ENCODE assay signal across 10 mouse cellular contexts in genomic region chrX:169826947-169827346, GRCm38 (mm10). TPM values are rescaled to one million over a fixed set of nuclear protein-coding genes. Genes with fewer than 3 reads are reported as not detected.
DNase-seq lines count a peak whose midpoint lies in the region; ATAC-seq lines count a peak whose summit lies in the region.
"Had no signal": no experiment of that assay in that cellular context is flagged by ENCODE, and none has a peak within 500 bp of the region (broad histone marks: within the 10 kb centered on the region; RNA-seq: fewer than 3 reads in every experiment).

No protein-coding gene starts in this region.

- peak; percentile 1 for DNase-seq in cerebellum, adult 11 months
- peak; percentile 15 for DNase-seq in embryo, embryonic 9.5 days (ENCODE audit: extremely low spot score)
- DNase-seq in layer of hippocampus, adult 8-10 months (ENCODE audit: low spot score in 2 of 2) = peak; percentile 4 to 62
- DNase-seq in neural tube, embryonic 10.5 days (ENCODE audit: extremely low spot score, low spot score) = peak; percentile 14
- DNase-seq in heart, postnatal 36 days = no peak
- DNase-seq in thymus, postnatal 0 days (ENCODE audit: low spot score) = no peak
- DNase-seq in kidney, postnatal 10 days = no peak

- intact Hi-C loops in heart, postnatal 36 days (cut with DNase I) = no loop called here

- no peak for ATAC-seq in cerebellum, adult (ENCODE audit: insufficient number of reproducible peaks, low FRiP score, low TSS enrichment)

RNA-seq across cellular contexts. Expression of gene 4933400A11Rik, which starts 47.5 kb away (rescaled TPM):
- total RNA-seq in layer of hippocampus, adult 8-10 months (2022) = not detected
- not detected for total RNA-seq in heart, postnatal 36 days (2021)
- polyA plus RNA-seq in thymus, postnatal 0 days (2015; fragmentation: Nextera tagmentation; extraction: Ambion mirVana) = 0.12 and 0.15 TPM in 2 replicates
- total RNA-seq: left cerebral cortex, adult 8-10 months had no signal
- polyA plus RNA-seq: erythroblast, embryonic 14.5 days had no signal

Comparison
In these comparisons a context has a peak if more than half of its experiments do, and no peak if none do; other contexts are left out.
1. DNase-seq: peak in cerebellum, adult 11 months (single experiment), embryo, embryonic 9.5 days (single experiment), layer of hippocampus, adult 8-10 months (2 of 2) and neural tube, embryonic 10.5 days (single experiment); none in heart, postnatal 36 days (0 of 2), thymus, postnatal 0 days (single experiment) and kidney, postnatal 10 days (single experiment).